Mouse (Mus musculus): ENCODE data around the gene Cdk11b. TPM values are rescaled to one million over a fixed set of nuclear protein-coding genes. Genes with fewer than 3 reads are reported as not detected.

Gene Cdk11b
- polyA plus RNA-seq, 1 experiment from 2014 or later, result 71.2 TPM

- H3K9me3 ChIP-seq (replicated peaks; ENCODE audit: control insufficient read depth, low read length), result no peaks in the 10 kb centered on the region
- no peak overlapping the region for H3K9ac ChIP-seq (replicated peaks; ENCODE audit: low read length)
- H3K27ac ChIP-seq (replicated peaks; ENCODE audit: low read depth, low read length), result no peak overlapping the region
- H3K4me1 ChIP-seq (ENCODE audit: control insufficient read depth, insufficient read depth, low read length), result peaks cover 14% of the 10 kb centered on the region
- ATAC-seq (replicated peaks; ENCODE audit: insufficient number of reproducible peaks, low FRiP score, low TSS enrichment, low read depth), result no peak
- H3K27me3 ChIP-seq (ENCODE audit: control insufficient read depth, insufficient read depth, low read length), result peaks cover 27% of the 10 kb centered on the region
- no peak for DNase-seq (ENCODE audit: low spot score)
- no peak overlapping the region for H3K4me2 ChIP-seq (ENCODE audit: low read depth, low read length)
- no peak overlapping the region for H3K4me3 ChIP-seq (ENCODE audit: low read depth, low read length)
- peaks cover 10% of the 10 kb centered on the region for H3K36me3 ChIP-seq (replicated peaks; ENCODE audit: control insufficient read depth, insufficient read depth, low read depth, low read length)
- WGBS, result 90% methylated on average over 11 of the region's 11 CpGs
Measured at GRCm38 (mm10) chr4:155649355-155649754, 24.7 kb downstream of the Cdk11b start.

- no peak overlapping the region for H3K4me3 ChIP-seq (ENCODE audit: low read depth, low read length)
- no peak for DNase-seq (ENCODE audit: low spot score)
Measured at GRCm38 (mm10) chr4:155651553-155652269, 27.1 kb downstream of the Cdk11b start.

GRCm38 (mm10) chr4:155652283-155653085, 27.8 kb downstream of the Cdk11b start:
- H3K27ac ChIP-seq (replicated peaks; ENCODE audit: low read depth, low read length), result no peak overlapping the region
- peaks cover 22% of the 10 kb centered on the region for H3K4me1 ChIP-seq (ENCODE audit: control insufficient read depth, insufficient read depth, low read length)
- H3K9ac ChIP-seq (replicated peaks; ENCODE audit: low read length), result peak overlapping the region; percentile 69
- ATAC-seq (replicated peaks; ENCODE audit: insufficient number of reproducible peaks, low FRiP score, low TSS enrichment, low read depth) (no peak), DNase-seq (ENCODE audit: low spot score) (no peak)
- H3K27me3 ChIP-seq (ENCODE audit: control insufficient read depth, insufficient read depth, low read length), result peaks cover 42% of the 10 kb centered on the region
- peak overlapping the region; percentile 95 for H3K4me2 ChIP-seq (ENCODE audit: low read depth, low read length)
- peak overlapping the region; percentile 42 for H3K4me3 ChIP-seq (ENCODE audit: low read depth, low read length)
- no peaks in the 10 kb centered on the region for H3K9me3 ChIP-seq (replicated peaks; ENCODE audit: control insufficient read depth, low read length)
- 16% methylated on average over 36 of the region's 36 CpGs for WGBS
- peaks cover 7% of the 10 kb centered on the region for H3K36me3 ChIP-seq (replicated peaks; ENCODE audit: control insufficient read depth, insufficient read depth, low read depth, low read length)

More at GRCm38 (mm10) chr4:155651553-155652269, 27.1 kb downstream of the Cdk11b start:
- ATAC-seq (replicated peaks; ENCODE audit: insufficient number of reproducible peaks, low FRiP score, low TSS enrichment, low read depth), result no peak
- 63% methylated on average over 15 of the region's 15 CpGs for WGBS
- H3K27me3 ChIP-seq (ENCODE audit: control insufficient read depth, insufficient read depth, low read length), result peaks cover 42% of the 10 kb centered on the region
- H3K36me3 ChIP-seq (replicated peaks; ENCODE audit: control insufficient read depth, insufficient read depth, low read depth, low read length), result peaks cover 8% of the 10 kb centered on the region
- no peak overlapping the region for H3K9ac ChIP-seq (replicated peaks; ENCODE audit: low read length)
- H3K4me1 ChIP-seq (ENCODE audit: control insufficient read depth, insufficient read depth, low read length), result peaks cover 22% of the 10 kb centered on the region
- H3K27ac ChIP-seq (replicated peaks; ENCODE audit: low read depth, low read length), result no peak overlapping the region
- H3K4me2 ChIP-seq (ENCODE audit: low read depth, low read length), result no peak overlapping the region; the same call in 1 of the 2 replicates
- no peaks in the 10 kb centered on the region for H3K9me3 ChIP-seq (replicated peaks; ENCODE audit: control insufficient read depth, low read length)

GRCm38 (mm10) chr4:155653086-155653450, 28.4 kb downstream of the Cdk11b start, which contains the start of gene Mmp23:
TSS of gene Mmp23 (minus strand) at chr4:155653384.
- H3K4me1 ChIP-seq (ENCODE audit: control insufficient read depth, insufficient read depth, low read length), result peaks cover 22% of the 10 kb centered on the region
- peak within 1 kb of the TSS; percentile 42 for H3K4me3 ChIP-seq (ENCODE audit: low read depth, low read length)
- peak within 1 kb of the TSS; percentile 69 for H3K9ac ChIP-seq (replicated peaks; ENCODE audit: low read length)
- H3K27me3 ChIP-seq (ENCODE audit: control insufficient read depth, insufficient read depth, low read length), result peaks cover 42% of the 10 kb centered on the region
- ATAC-seq (replicated peaks; ENCODE audit: insufficient number of reproducible peaks, low FRiP score, low TSS enrichment, low read depth) (peak; percentile 70), DNase-seq (ENCODE audit: low spot score) (peak; percentile 74)
- under 1% methylated on average over 33 of the region's 33 CpGs for WGBS
- no peaks in the 10 kb centered on the region for H3K9me3 ChIP-seq (replicated peaks; ENCODE audit: control insufficient read depth, low read length)
- H3K4me2 ChIP-seq (ENCODE audit: low read depth, low read length), result peak within 1 kb of the TSS; percentile 95
- no peak within 1 kb of the TSS for H3K27ac ChIP-seq (replicated peaks; ENCODE audit: low read depth, low read length)
- H3K36me3 ChIP-seq (replicated peaks; ENCODE audit: control insufficient read depth, insufficient read depth, low read depth, low read length), result peaks cover 6% of the 10 kb centered on the region

GRCm38 (mm10) chr4:155653451-155654182, 29.0 kb downstream of the Cdk11b start:
- ATAC-seq (replicated peaks; ENCODE audit: insufficient number of reproducible peaks, low FRiP score, low TSS enrichment, low read depth) (peak; percentile 20), DNase-seq (ENCODE audit: low spot score) (peak; percentile 58)
- peaks cover 42% of the 10 kb centered on the region for H3K27me3 ChIP-seq (ENCODE audit: control insufficient read depth, insufficient read depth, low read length)
- H3K9me3 ChIP-seq (replicated peaks; ENCODE audit: control insufficient read depth, low read length), result no peaks in the 10 kb centered on the region
- H3K4me3 ChIP-seq (ENCODE audit: low read depth, low read length), result peak overlapping the region; percentile 42
- WGBS, result 2% methylated on average over 31 of the region's 31 CpGs
- peak overlapping the region; percentile 69 for H3K9ac ChIP-seq (replicated peaks; ENCODE audit: low read length)
- peaks cover 6% of the 10 kb centered on the region for H3K36me3 ChIP-seq (replicated peaks; ENCODE audit: control insufficient read depth, insufficient read depth, low read depth, low read length)
- no peak overlapping the region for H3K27ac ChIP-seq (replicated peaks; ENCODE audit: low read depth, low read length)
- H3K4me1 ChIP-seq (ENCODE audit: control insufficient read depth, insufficient read depth, low read length), result peaks cover 22% of the 10 kb centered on the region
- H3K4me2 ChIP-seq (ENCODE audit: low read depth, low read length), result peak overlapping the region; percentile 95

GRCm38 (mm10) chr4:155654183-155654455, 29.5 kb downstream of the Cdk11b start:
- ATAC-seq (replicated peaks; ENCODE audit: insufficient number of reproducible peaks, low FRiP score, low TSS enrichment, low read depth) (no peak), DNase-seq (ENCODE audit: low spot score) (no peak)
- peak overlapping the region; percentile 42 for H3K4me3 ChIP-seq (ENCODE audit: low read depth, low read length)
- 3% methylated on average over 6 of the region's 6 CpGs for WGBS
- no peaks in the 10 kb centered on the region for H3K9me3 ChIP-seq (replicated peaks; ENCODE audit: control insufficient read depth, low read length)
- peak overlapping the region; percentile 95 for H3K4me2 ChIP-seq (ENCODE audit: low read depth, low read length)
- peaks cover 42% of the 10 kb centered on the region for H3K27me3 ChIP-seq (ENCODE audit: control insufficient read depth, insufficient read depth, low read length)
- H3K27ac ChIP-seq (replicated peaks; ENCODE audit: low read depth, low read length), result no peak overlapping the region
- H3K9ac ChIP-seq (replicated peaks; ENCODE audit: low read length), result no peak overlapping the region; the same call in none of the 2 replicates
- peaks cover 6% of the 10 kb centered on the region for H3K36me3 ChIP-seq (replicated peaks; ENCODE audit: control insufficient read depth, insufficient read depth, low read depth, low read length)
- peaks cover 22% of the 10 kb centered on the region for H3K4me1 ChIP-seq (ENCODE audit: control insufficient read depth, insufficient read depth, low read length)

GRCm38 (mm10) chr4:155654456-155655298, 30.0 kb downstream of the Cdk11b start:
- peaks cover 42% of the 10 kb centered on the region for H3K27me3 ChIP-seq (ENCODE audit: control insufficient read depth, insufficient read depth, low read length)
- WGBS, result 2% methylated on average over 52 of the region's 52 CpGs

More at GRCm38 (mm10) chr4:155654456-155655298, 30.0 kb downstream of the Cdk11b start:
- Histone ChIP-seq H3K4me3 (ENCODE audit: low read depth, low read length) (peak overlapping the region; percentile 42), H3K9me3 (replicated peaks; ENCODE audit: control insufficient read depth, low read length) (no peaks in the 10 kb centered on the region), H3K36me3 (replicated peaks; ENCODE audit: control insufficient read depth, insufficient read depth, low read depth, low read length) (peaks cover 3% of the 10 kb centered on the region), H3K4me1 (ENCODE audit: control insufficient read depth, insufficient read depth, low read length) (peaks cover 22% of the 10 kb centered on the region), H3K4me2 (ENCODE audit: low read depth, low read length) (peak overlapping the region; percentile 95), H3K9ac (replicated peaks; ENCODE audit: low read length) (peak overlapping the region; percentile 56), H3K27ac (replicated peaks; ENCODE audit: low read depth, low read length) (no peak overlapping the region)
- ATAC-seq (replicated peaks; ENCODE audit: insufficient number of reproducible peaks, low FRiP score, low TSS enrichment, low read depth) (peak; percentile 57), DNase-seq (ENCODE audit: low spot score) (peak; percentile 73)

Data from embryonic facial prominence, embryonic 11.5 days (tissue).